Mouse (Mus musculus) liver, postnatal 0 days (tissue): ENCODE data around the gene 4930404H24Rik. TPM values are rescaled to one million over a fixed set of nuclear protein-coding genes. Genes with fewer than 3 reads are reported as not detected.

ENCODE experiments used
- ATAC-seq: fragments of 200-750 bp; cut with Nextera tagmentation; 2 replicates; pipeline ENCODE4 v1.8.0; 2017; ENCODE audit warnings: mild to moderate bottlenecking, moderate library complexity
- DNase-seq: peaks from one replicate; pipeline ENCODE4 v3.0.0-alpha.2; 2016
- H3K27ac ChIP-seq: fragments of 300-500 bp; sonication (generic); 2 replicates; pipeline ENCODE4 v1.5.1; 2014; ENCODE audit warnings: antibody characterized with exemption, moderate library complexity, mild to moderate bottlenecking, low read depth
- H3K27me3 ChIP-seq: fragments of 300-500 bp; sonication (generic); 2 replicates; pipeline ENCODE4 v1.6.1; 2014; ENCODE audit warnings: low read length, control low read depth, mixed read lengths; ENCODE audit not compliant: insufficient read depth
- H3K36me3 ChIP-seq: fragments of 300-500 bp; sonication (generic); replicated peaks from 2 replicates; pipeline ENCODE4 v1.6.1; 2014; ENCODE audit warnings: mild to moderate bottlenecking, control low read depth, low read length, moderate library complexity, mixed read lengths; ENCODE audit not compliant: insufficient read depth
- H3K4me1 ChIP-seq: fragments of 300-500 bp; sonication (generic); 2 replicates; pipeline ENCODE4 v1.6.1; 2014; ENCODE audit warnings: antibody characterized with exemption, mild to moderate bottlenecking, control low read depth; ENCODE audit not compliant: insufficient read depth
- H3K4me2 ChIP-seq: fragments of 300-500 bp; sonication (generic); 2 replicates; pipeline ENCODE4 v1.6.1; 2014; ENCODE audit warnings: low read depth, mild to moderate bottlenecking, low read length, moderate library complexity, mixed read lengths
- H3K4me3 ChIP-seq: fragments of 300-500 bp; sonication (generic); 2 replicates; pipeline ENCODE4 v1.5.1; 2014; ENCODE audit warnings: low read depth, low read length
- H3K9ac ChIP-seq: fragments of 300-500 bp; sonication (generic); replicated peaks from 2 replicates; pipeline ENCODE4 v1.6.1; 2014; ENCODE audit warnings: mild to moderate bottlenecking, moderate library complexity
- H3K9me3 ChIP-seq: fragments of 300-500 bp; sonication (generic); 2 replicates; pipeline ENCODE4 v1.6.1; 2016; ENCODE audit warnings: mild to moderate bottlenecking, control low read depth, low read length, mixed read lengths
- CTCF ChIP-seq: sonication (generic); IDR thresholded peaks from 2 replicates; pipeline ENCODE4 v1.5.1; 2016; ENCODE audit warnings: antibody characterized with exemption, low read depth
- EP300 ChIP-seq: IDR thresholded peaks from 2 replicates; pipeline ENCODE4 v1.6.1; 2016; ENCODE audit warnings: antibody characterized with exemption, low read depth, mild to moderate bottlenecking
- WGBS: fragments of 180-500 bp; shearing (Covaris S2); extraction: QIAGEN DNeasy Blood & Tissue Kit; methylation state at CpG from one replicate; pipeline ENCODE4 v1.1.7; 2014; ENCODE audit not compliant: insufficient replicate concordance; 5-methylcytosine and 5-hydroxymethylcytosine counted together
- polyA plus RNA-seq: library from polyadenylated mRNA; unstranded; fragments of >200 nt; fragmentation: Nextera tagmentation; extraction: Ambion mirVana; gene quantifications from 2 replicates; pipeline ENCODE4 v1.2.1, GENCODE M21; 2015

4930404H24Rik gene
- polyA plus RNA-seq, 1 experiment from 2014 or later = not detected

GRCm38 (mm10) chr2:153516961-153517360 is 24.4 kb downstream of the 4930404H24Rik start:
- H3K36me3 ChIP-seq = no peaks in the 10 kb centered on the region
- no peaks in the 10 kb centered on the region for H3K9me3 ChIP-seq
- DNase-seq (peak; percentile 44), ATAC-seq (peak; percentile 25; the same call in 1 of the 2 replicates)
- no peaks in the 10 kb centered on the region for H3K27me3 ChIP-seq
- no peak overlapping the region for H3K9ac ChIP-seq
- H3K4me1 ChIP-seq = peaks cover 14% of the 10 kb centered on the region
- H3K4me3 ChIP-seq = no peak overlapping the region
- TF ChIP-seq EP300 (no peak), CTCF (peak; percentile 60)
- 47% methylated on average over 4 of the region's 4 CpGs for WGBS
- H3K4me2 ChIP-seq = no peak overlapping the region
- H3K27ac ChIP-seq = no peak overlapping the region

GRCm38 (mm10) chr2:153520057-153520456 is 27.5 kb downstream of the 4930404H24Rik start:
- Histone ChIP-seq H3K36me3 (no peaks in the 10 kb centered on the region), H3K4me1 (peaks cover 16% of the 10 kb centered on the region), H3K27me3 (no peaks in the 10 kb centered on the region), H3K27ac (no peak overlapping the region), H3K9me3 (no peaks in the 10 kb centered on the region), H3K4me3 (no peak overlapping the region), H3K9ac (no peak overlapping the region), H3K4me2 (no peak overlapping the region)
- no peak for TF ChIP-seq EP300
- TF ChIP-seq CTCF = no peak
- 62% methylated on average over 9 of the region's 9 CpGs for WGBS
- ATAC-seq (peak; percentile 51), DNase-seq (no peak)

- DNase-seq (no peak), ATAC-seq (no peak)
- Histone ChIP-seq H3K27ac (no peak overlapping the region), H3K36me3 (no peaks in the 10 kb centered on the region), H3K9ac (no peak overlapping the region), H3K4me1 (peaks cover 34% of the 10 kb centered on the region), H3K27me3 (no peaks in the 10 kb centered on the region), H3K9me3 (no peaks in the 10 kb centered on the region), H3K4me2 (no peak overlapping the region), H3K4me3 (no peak overlapping the region)
- TF ChIP-seq EP300 (no peak), CTCF (no peak)
- 60% methylated on average over 4 of the region's 4 CpGs for WGBS
Observed at GRCm38 (mm10) chr2:153522270-153522669, 29.7 kb downstream of the 4930404H24Rik start.

- H3K4me1 ChIP-seq = peaks cover 36% of the 10 kb centered on the region
- H3K9ac ChIP-seq = no peak overlapping the region
- H3K36me3 ChIP-seq = no peaks in the 10 kb centered on the region
- DNase-seq (no peak), ATAC-seq (no peak)
- no peak overlapping the region for H3K4me3 ChIP-seq
- H3K27me3 ChIP-seq = 0 out of 2 replicates have a peak, but pooled peaks cover 3% of the 10 kb centered on the region
- H3K4me2 ChIP-seq = no peak overlapping the region
- no peaks in the 10 kb centered on the region for H3K9me3 ChIP-seq
- TF ChIP-seq EP300 = no peak
- no peak for TF ChIP-seq CTCF
- H3K27ac ChIP-seq = no peak overlapping the region
- WGBS = 71% methylated on average over 9 of the region's 9 CpGs
Observed at GRCm38 (mm10) chr2:153523143-153523542, 30.6 kb downstream of the 4930404H24Rik start.

DNA sequence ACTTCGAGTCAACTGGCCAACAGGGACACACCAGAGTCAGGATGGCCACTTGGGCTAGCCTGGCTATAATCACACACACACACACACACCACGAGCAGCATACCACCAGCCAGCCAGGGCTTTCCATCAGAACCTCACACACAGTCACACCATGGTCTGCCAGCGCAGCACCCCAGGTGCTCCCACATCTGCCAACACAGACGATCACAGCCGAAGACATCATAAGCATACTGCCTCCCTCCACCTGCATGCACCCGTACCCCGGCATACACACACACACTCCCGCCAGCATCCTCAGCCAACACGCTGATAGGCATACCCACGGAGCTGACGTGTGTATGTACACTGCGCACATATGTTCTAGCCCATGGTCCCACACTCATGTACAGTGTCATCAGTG is 31.1 kb downstream of the 4930404H24Rik start:
- Histone ChIP-seq H3K4me3 (no peak overlapping the region), H3K9me3 (no peaks in the 10 kb centered on the region), H3K4me1 (peaks cover 41% of the 10 kb centered on the region), H3K27me3 (0 out of 2 replicates have a peak, but pooled peaks cover 6% of the 10 kb centered on the region), H3K36me3 (no peaks in the 10 kb centered on the region), H3K27ac (no peak overlapping the region), H3K4me2 (no peak overlapping the region), H3K9ac (no peak overlapping the region)
- DNase-seq (no peak), ATAC-seq (no peak)
- WGBS = 85% methylated on average over 12 of the region's 12 CpGs
- TF ChIP-seq EP300 (no peak), CTCF (no peak)

GRCm38 (mm10) chr2:153524727-153525126 is 32.1 kb downstream of the 4930404H24Rik start:
- Histone ChIP-seq H3K4me2 (no peak overlapping the region), H3K4me1 (peaks cover 46% of the 10 kb centered on the region), H3K9me3 (no peaks in the 10 kb centered on the region), H3K36me3 (no peaks in the 10 kb centered on the region), H3K27ac (no peak overlapping the region), H3K9ac (no peak overlapping the region), H3K27me3 (peaks cover 6% of the 10 kb centered on the region; the same call in 1 of the 2 replicates), H3K4me3 (no peak overlapping the region)
- TF ChIP-seq EP300 (no peak), CTCF (no peak)
- ATAC-seq (no peak), DNase-seq (no peak)
- WGBS = 66% methylated on average over 2 of the region's 2 CpGs

DNA sequence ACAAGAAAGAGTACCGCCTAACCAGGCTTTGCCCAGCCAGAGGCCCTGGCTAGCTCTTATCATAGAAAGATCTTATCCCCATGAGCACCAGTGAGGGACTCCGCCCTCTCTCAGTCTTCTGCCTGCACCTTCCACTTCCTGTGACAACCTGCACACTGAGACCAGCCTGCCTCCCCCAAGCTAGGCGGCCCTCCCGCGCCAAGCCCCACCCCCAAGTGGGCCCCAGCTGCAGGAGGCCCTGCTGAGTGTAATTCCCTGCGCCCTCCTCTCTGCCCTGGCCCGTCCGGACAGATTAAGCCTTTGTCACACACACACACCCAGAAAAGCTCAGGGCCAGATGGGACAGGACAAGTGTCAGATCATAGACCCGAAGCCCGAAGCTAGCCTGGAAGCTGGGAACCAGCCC is 33.3 kb downstream of the 4930404H24Rik start:
- ATAC-seq = peak; percentile 65
- no peak for TF ChIP-seq CTCF
- TF ChIP-seq EP300 = peak; percentile 63; the same call in 1 of the 2 replicates
- Histone ChIP-seq H3K36me3 (no peaks in the 10 kb centered on the region), H3K9me3 (no peaks in the 10 kb centered on the region), H3K4me3 (no peak overlapping the region), H3K4me2 (peak overlapping the region; percentile 54), H3K27me3 (peaks cover 12% of the 10 kb centered on the region; the same call in 1 of the 2 replicates), H3K27ac (peak overlapping the region; percentile 13; the same call in 1 of the 2 replicates), H3K9ac (no peak overlapping the region; the same call in 1 of the 2 replicates), H3K4me1 (peaks cover 39% of the 10 kb centered on the region)
- WGBS = 13% methylated on average over 10 of the region's 10 CpGs
- peak; percentile 77 for DNase-seq
